Mouse (Mus musculus): Measurements from ENCODE around the gene Slc10a4. TPM values are rescaled to one million over a fixed set of nuclear protein-coding genes. Genes with fewer than 3 reads are reported as not detected.

Slc10a4 gene
- polyA plus RNA-seq, 1 experiment, result 0.35 TPM

GRCm38 (mm10) chr5:73053933-73054332, 47.2 kb downstream of the Slc10a4 start:
- no peak overlapping the region for H3ac ChIP-seq (ENCODE audit: control insufficient read depth, insufficient read length)
- H3K27me3 ChIP-seq (ENCODE audit: control insufficient read depth, insufficient read depth, insufficient read length), result no peaks in the 10 kb centered on the region
- peaks cover 24% of the 10 kb centered on the region for H3K36me3 ChIP-seq (ENCODE audit: control insufficient read depth, insufficient read depth)
- TF ChIP-seq TCF3 (IDR thresholded peaks at IDR 0.05; ENCODE audit: insufficient read length, low read depth), result no peak
- TF ChIP-seq CEBPB (IDR thresholded peaks at IDR 0.05; ENCODE audit: insufficient read depth, poor library complexity, severe bottlenecking), result no peak
- TF ChIP-seq MYOG (IDR thresholded peaks at IDR 0.05; ENCODE audit: control insufficient read depth in 1 of 3, insufficient read depth in 1 of 3, insufficient read length in 2 of 3, low read depth in 2 of 3), result no peak
- no peak for TF ChIP-seq USF1 (IDR thresholded peaks at IDR 0.05; ENCODE audit: low read depth)
- TF ChIP-seq REST (IDR thresholded peaks at IDR 0.05; ENCODE audit: insufficient read depth, insufficient read length), result no peak
- TF ChIP-seq MYOD1 (IDR thresholded peaks at IDR 0.05; ENCODE audit: control insufficient read depth in 1 of 3, insufficient read length in 2 of 3, low read depth in 2 of 3), result no peak
- TF ChIP-seq SRF (IDR thresholded peaks at IDR 0.05; ENCODE audit: control insufficient read depth, insufficient read length, low read depth), result no peak
- TF ChIP-seq TCF12 (IDR thresholded peaks at IDR 0.05; ENCODE audit: insufficient read depth, poor library complexity, severe bottlenecking), result no peak
- TF ChIP-seq E2F4 (IDR thresholded peaks at IDR 0.05; ENCODE audit: insufficient read depth), result no peak
- TF ChIP-seq POLR2A (IDR thresholded peaks at IDR 0.05; ENCODE audit: insufficient read length, low read depth), result no peak
- TF ChIP-seq MAX (IDR thresholded peaks at IDR 0.05; ENCODE audit: low read depth), result no peak
- TF ChIP-seq POLR2AphosphoS2 (IDR thresholded peaks at IDR 0.05; ENCODE audit: insufficient read length, low read depth), result no peak
- H3K4me2 ChIP-seq (ENCODE audit: low read depth), result no peak overlapping the region
- H3K4me3 ChIP-seq, result no peak overlapping the region
- no peaks in the 10 kb centered on the region for H3K79me2 ChIP-seq (ENCODE audit: control insufficient read depth, insufficient read depth)

- Histone ChIP-seq H3K79me2 (ENCODE audit: control insufficient read depth, insufficient read depth) (no peaks in the 10 kb centered on the region), H3K27me3 (ENCODE audit: control insufficient read depth, insufficient read depth, insufficient read length) (no peaks in the 10 kb centered on the region), H3ac (ENCODE audit: control insufficient read depth, insufficient read length) (no peak overlapping the region), H3K4me2 (ENCODE audit: low read depth) (no peak overlapping the region), H3K36me3 (ENCODE audit: control insufficient read depth, insufficient read depth) (peaks cover 24% of the 10 kb centered on the region), H3K4me3 (no peak overlapping the region)
- TF ChIP-seq MAX (IDR thresholded peaks at IDR 0.05; ENCODE audit: low read depth) (no peak), E2F4 (IDR thresholded peaks at IDR 0.05; ENCODE audit: insufficient read depth) (no peak), POLR2A (IDR thresholded peaks at IDR 0.05; ENCODE audit: insufficient read length, low read depth) (no peak), CEBPB (IDR thresholded peaks at IDR 0.05; ENCODE audit: insufficient read depth, poor library complexity, severe bottlenecking) (no peak), MYOD1 (IDR thresholded peaks at IDR 0.05; ENCODE audit: control insufficient read depth in 1 of 3, insufficient read length in 2 of 3, low read depth in 2 of 3) (no peak), USF1 (IDR thresholded peaks at IDR 0.05; ENCODE audit: low read depth) (no peak), REST (IDR thresholded peaks at IDR 0.05; ENCODE audit: insufficient read depth, insufficient read length) (no peak), MYOG (IDR thresholded peaks at IDR 0.05; ENCODE audit: control insufficient read depth in 1 of 3, insufficient read depth in 1 of 3, insufficient read length in 2 of 3, low read depth in 2 of 3) (no peak), TCF12 (IDR thresholded peaks at IDR 0.05; ENCODE audit: insufficient read depth, poor library complexity, severe bottlenecking) (no peak), SRF (IDR thresholded peaks at IDR 0.05; ENCODE audit: control insufficient read depth, insufficient read length, low read depth) (no peak), POLR2AphosphoS2 (IDR thresholded peaks at IDR 0.05; ENCODE audit: insufficient read length, low read depth) (no peak), TCF3 (IDR thresholded peaks at IDR 0.05; ENCODE audit: insufficient read length, low read depth) (no peak)
These were observed 49.8 kb downstream of the Slc10a4 start for GRCm38 (mm10) chr5:73056457-73056856.

- Histone ChIP-seq H3K27me3 (ENCODE audit: control insufficient read depth, insufficient read depth, insufficient read length) (no peaks in the 10 kb centered on the region), H3ac (ENCODE audit: control insufficient read depth, insufficient read length) (no peak overlapping the region), H3K36me3 (ENCODE audit: control insufficient read depth, insufficient read depth) (peaks cover 19% of the 10 kb centered on the region), H3K79me2 (ENCODE audit: control insufficient read depth, insufficient read depth) (no peaks in the 10 kb centered on the region), H3K4me3 (no peak overlapping the region), H3K4me2 (ENCODE audit: low read depth) (no peak overlapping the region)
- TF ChIP-seq POLR2AphosphoS2 (IDR thresholded peaks at IDR 0.05; ENCODE audit: insufficient read length, low read depth), result no peak
- no peak for TF ChIP-seq USF1 (IDR thresholded peaks at IDR 0.05; ENCODE audit: low read depth)
- no peak for TF ChIP-seq CEBPB (IDR thresholded peaks at IDR 0.05; ENCODE audit: insufficient read depth, poor library complexity, severe bottlenecking)
- TF ChIP-seq TCF3 (IDR thresholded peaks at IDR 0.05; ENCODE audit: insufficient read length, low read depth), result no peak
- no peak for TF ChIP-seq MYOG (IDR thresholded peaks at IDR 0.05; ENCODE audit: control insufficient read depth in 1 of 3, insufficient read depth in 1 of 3, insufficient read length in 2 of 3, low read depth in 2 of 3)
- no peak for TF ChIP-seq POLR2A (IDR thresholded peaks at IDR 0.05; ENCODE audit: insufficient read length, low read depth)
- TF ChIP-seq MAX (IDR thresholded peaks at IDR 0.05; ENCODE audit: low read depth), result no peak
- no peak for TF ChIP-seq E2F4 (IDR thresholded peaks at IDR 0.05; ENCODE audit: insufficient read depth)
- no peak for TF ChIP-seq MYOD1 (IDR thresholded peaks at IDR 0.05; ENCODE audit: control insufficient read depth in 1 of 3, insufficient read length in 2 of 3, low read depth in 2 of 3)
- TF ChIP-seq TCF12 (IDR thresholded peaks at IDR 0.05; ENCODE audit: insufficient read depth, poor library complexity, severe bottlenecking), result no peak
- TF ChIP-seq SRF (IDR thresholded peaks at IDR 0.05; ENCODE audit: control insufficient read depth, insufficient read length, low read depth), result no peak
These were observed 50.3 kb downstream of the Slc10a4 start for GRCm38 (mm10) chr5:73056937-73057336.

- H3K4me2 ChIP-seq (ENCODE audit: low read depth), result no peak overlapping the region
- no peak overlapping the region for H3ac ChIP-seq (ENCODE audit: control insufficient read depth, insufficient read length)
- no peaks in the 10 kb centered on the region for H3K27me3 ChIP-seq (ENCODE audit: control insufficient read depth, insufficient read depth, insufficient read length)
- no peaks in the 10 kb centered on the region for H3K79me2 ChIP-seq (ENCODE audit: control insufficient read depth, insufficient read depth)
- H3K4me3 ChIP-seq, result no peak overlapping the region
- TF ChIP-seq POLR2AphosphoS2 (IDR thresholded peaks at IDR 0.05; ENCODE audit: insufficient read length, low read depth) (no peak), MAX (IDR thresholded peaks at IDR 0.05; ENCODE audit: low read depth) (no peak), USF1 (IDR thresholded peaks at IDR 0.05; ENCODE audit: low read depth) (no peak), E2F4 (IDR thresholded peaks at IDR 0.05; ENCODE audit: insufficient read depth) (no peak), CEBPB (IDR thresholded peaks at IDR 0.05; ENCODE audit: insufficient read depth, poor library complexity, severe bottlenecking) (no peak)
- H3K36me3 ChIP-seq (ENCODE audit: control insufficient read depth, insufficient read depth), result peaks cover 16% of the 10 kb centered on the region
These were observed 54.9 kb downstream of the Slc10a4 start for GRCm38 (mm10) chr5:73061506-73062155.

Other genes with a start within 250 kb of the Slc10a4 start
- 1.5 TPM for gene Tec, start 138.4 kb upstream of the Slc10a4 start, polyA plus RNA-seq (2012; fragmentation: generic; extraction: Trizol)
- gene Slain2, start 92.6 kb upstream of the Slc10a4 start, polyA plus RNA-seq (2012; fragmentation: generic; extraction: Trizol), result 19.0 TPM
- gene Gm10135, start 32.2 kb upstream of the Slc10a4 start, polyA plus RNA-seq (2012; fragmentation: generic; extraction: Trizol), result not detected
- 15.3 TPM for gene Fryl, start 249.7 kb downstream of the Slc10a4 start, polyA plus RNA-seq (2012; fragmentation: generic; extraction: Trizol)